Mouse (Mus musculus): ENCODE data around the gene Fbxw5. TPM values are rescaled to one million over a fixed set of nuclear protein-coding genes. Genes with fewer than 3 reads are reported as not detected.
A peak's percentile ranks its signal among the peaks of the same experiment; 100 is the strongest.

Gene Fbxw5
- polyA plus RNA-seq, 1 experiment: 59.2 TPM

DNA sequence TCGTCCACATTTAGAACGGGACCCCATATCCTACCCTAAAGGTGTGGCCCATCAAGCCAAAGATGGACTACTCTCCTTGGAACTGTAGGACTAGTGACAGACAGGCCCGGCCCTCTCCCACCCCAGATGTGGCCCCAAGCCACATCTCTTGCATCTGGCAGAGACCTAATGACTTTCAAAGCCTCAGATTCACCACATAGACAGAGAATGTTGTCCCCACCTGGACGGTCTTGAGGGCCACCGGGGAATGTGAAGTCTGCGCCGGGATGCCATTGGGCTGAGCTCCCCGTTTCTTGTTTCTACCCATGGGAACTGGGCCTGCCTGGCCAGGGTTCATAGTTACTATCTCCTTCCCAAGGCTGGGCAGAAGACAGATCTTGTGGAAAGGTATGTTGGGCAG, 23.0 kb upstream of the Fbxw5 start:
- WGBS: 91% methylated on average over 8 of the region's 8 CpGs
- no peaks in the 10 kb centered on the region for H3K27me3 ChIP-seq (ENCODE audit: control insufficient read depth, insufficient read depth, low read length)
- H3K27ac ChIP-seq (ENCODE audit: control insufficient read depth, insufficient read depth, low read length): no peak overlapping the region
- H3K4me3 ChIP-seq (ENCODE audit: control insufficient read depth, insufficient read depth, low read length): no peak overlapping the region
- no peaks in the 10 kb centered on the region for H3K36me3 ChIP-seq (ENCODE audit: control insufficient read depth, insufficient read depth, low read length)
- TF ChIP-seq POLR2A (IDR thresholded peaks at IDR 0.05; ENCODE audit: control insufficient read depth, extremely low read depth, insufficient read depth, low read length, poor library complexity): no peak
- TF ChIP-seq CTCF (IDR thresholded peaks at IDR 0.05; ENCODE audit: borderline replicate concordance, control insufficient read depth, extremely low read depth, insufficient read depth, low read length, poor library complexity): no peak
- no peaks in the 10 kb centered on the region for H3K4me1 ChIP-seq (replicated peaks; ENCODE audit: control insufficient read depth, insufficient read depth, low read length)
- no peak for DNase-seq

- no peak for DNase-seq
- H3K27ac ChIP-seq (ENCODE audit: control insufficient read depth, insufficient read depth, low read length): no peak overlapping the region
- H3K36me3 ChIP-seq (ENCODE audit: control insufficient read depth, insufficient read depth, low read length): no peaks in the 10 kb centered on the region
- no peaks in the 10 kb centered on the region for H3K27me3 ChIP-seq (ENCODE audit: control insufficient read depth, insufficient read depth, low read length)
- TF ChIP-seq CTCF (IDR thresholded peaks at IDR 0.05; ENCODE audit: borderline replicate concordance, control insufficient read depth, extremely low read depth, insufficient read depth, low read length, poor library complexity) (no peak), POLR2A (IDR thresholded peaks at IDR 0.05; ENCODE audit: control insufficient read depth, extremely low read depth, insufficient read depth, low read length, poor library complexity) (no peak)
- H3K4me1 ChIP-seq (replicated peaks; ENCODE audit: control insufficient read depth, insufficient read depth, low read length): 0 out of 2 replicates have a peak, but pooled peaks cover under 1% of the 10 kb centered on the region
- WGBS: 91% methylated on average over 3 of the region's 3 CpGs
- no peak overlapping the region for H3K4me3 ChIP-seq (ENCODE audit: control insufficient read depth, insufficient read depth, low read length)
These were observed 22.4 kb upstream of the Fbxw5 start for GRCm38 (mm10) chr2:25477967-25478675.

DNA sequence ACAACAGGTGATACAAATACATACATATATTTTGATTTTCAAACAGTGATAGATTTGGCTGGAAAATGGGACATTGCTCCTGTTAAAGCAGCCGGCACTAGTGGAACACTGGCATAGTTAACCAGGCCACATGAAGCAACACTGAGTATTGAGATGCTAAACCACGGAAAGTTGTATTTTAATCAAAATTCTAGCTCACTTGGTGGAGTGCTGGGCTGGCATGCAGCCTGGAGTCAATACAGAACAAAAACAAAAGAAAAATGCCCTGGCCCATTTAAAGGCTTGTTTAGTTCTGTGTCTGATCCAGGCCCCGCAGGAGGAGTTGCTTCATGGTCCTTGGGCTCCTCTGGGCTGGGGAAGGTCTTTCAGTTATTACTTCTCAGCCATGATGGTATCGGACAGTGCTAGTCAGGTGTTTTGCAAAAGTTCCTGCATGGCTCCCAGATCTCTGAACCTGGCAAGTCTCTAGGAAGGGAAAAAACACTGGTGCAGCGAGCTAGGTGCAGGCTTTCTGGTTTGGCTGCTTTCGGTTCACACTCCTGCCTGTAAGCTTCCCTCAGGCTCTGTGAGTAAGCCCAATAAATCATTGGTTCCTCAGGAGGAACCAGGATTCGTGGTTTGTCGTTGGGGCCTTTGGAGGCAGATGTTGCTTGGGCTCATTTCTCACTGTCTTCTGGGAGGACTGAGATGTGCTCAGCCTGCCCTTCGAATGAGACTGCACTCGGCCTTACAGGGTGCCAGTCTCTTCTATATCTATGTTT, 20.8 kb upstream of the Fbxw5 start:
- TF ChIP-seq CTCF (IDR thresholded peaks at IDR 0.05; ENCODE audit: borderline replicate concordance, control insufficient read depth, extremely low read depth, insufficient read depth, low read length, poor library complexity) (no peak), POLR2A (IDR thresholded peaks at IDR 0.05; ENCODE audit: control insufficient read depth, extremely low read depth, insufficient read depth, low read length, poor library complexity) (no peak)
- no peaks in the 10 kb centered on the region for H3K36me3 ChIP-seq (ENCODE audit: control insufficient read depth, insufficient read depth, low read length)
- no peak overlapping the region for H3K4me3 ChIP-seq (ENCODE audit: control insufficient read depth, insufficient read depth, low read length)
- H3K27ac ChIP-seq (ENCODE audit: control insufficient read depth, insufficient read depth, low read length): no peak overlapping the region
- peaks cover 12% of the 10 kb centered on the region for H3K4me1 ChIP-seq (replicated peaks; ENCODE audit: control insufficient read depth, insufficient read depth, low read length)
- no peaks in the 10 kb centered on the region for H3K27me3 ChIP-seq (ENCODE audit: control insufficient read depth, insufficient read depth, low read length)
- no peak for DNase-seq
- WGBS: 78% methylated on average over 10 of the region's 10 CpGs

DNA sequence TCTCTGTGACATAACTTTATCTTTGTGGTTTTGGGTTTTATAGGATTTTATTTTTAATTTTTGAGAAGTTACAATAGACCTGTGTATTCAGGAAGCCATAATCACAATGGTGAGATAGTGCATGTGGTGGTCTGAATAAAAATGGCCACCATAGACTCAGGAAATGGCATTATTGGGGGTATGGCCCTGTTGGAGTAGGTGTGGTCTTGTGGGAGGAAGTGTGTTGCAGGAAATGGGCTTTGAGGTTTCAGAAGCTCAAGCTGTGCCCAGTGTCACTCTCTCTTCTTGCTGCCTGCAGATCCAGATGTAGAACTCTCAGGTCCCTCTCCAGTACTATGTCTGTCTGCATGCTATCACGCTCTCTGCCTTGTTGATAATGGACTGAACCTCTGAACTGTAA, 20.0 kb upstream of the Fbxw5 start:
- peaks cover 20% of the 10 kb centered on the region for H3K4me1 ChIP-seq (replicated peaks; ENCODE audit: control insufficient read depth, insufficient read depth, low read length)
- 76% methylated on average over 1 of the region's 1 CpGs for WGBS
- no peaks in the 10 kb centered on the region for H3K36me3 ChIP-seq (ENCODE audit: control insufficient read depth, insufficient read depth, low read length)
- TF ChIP-seq CTCF (IDR thresholded peaks at IDR 0.05; ENCODE audit: borderline replicate concordance, control insufficient read depth, extremely low read depth, insufficient read depth, low read length, poor library complexity): no peak
- no peak for TF ChIP-seq POLR2A (IDR thresholded peaks at IDR 0.05; ENCODE audit: control insufficient read depth, extremely low read depth, insufficient read depth, low read length, poor library complexity)
- no peaks in the 10 kb centered on the region for H3K27me3 ChIP-seq (ENCODE audit: control insufficient read depth, insufficient read depth, low read length)
- no peak overlapping the region for H3K27ac ChIP-seq (ENCODE audit: control insufficient read depth, insufficient read depth, low read length)
- no peak for DNase-seq
- H3K4me3 ChIP-seq (ENCODE audit: control insufficient read depth, insufficient read depth, low read length): no peak overlapping the region

DNA sequence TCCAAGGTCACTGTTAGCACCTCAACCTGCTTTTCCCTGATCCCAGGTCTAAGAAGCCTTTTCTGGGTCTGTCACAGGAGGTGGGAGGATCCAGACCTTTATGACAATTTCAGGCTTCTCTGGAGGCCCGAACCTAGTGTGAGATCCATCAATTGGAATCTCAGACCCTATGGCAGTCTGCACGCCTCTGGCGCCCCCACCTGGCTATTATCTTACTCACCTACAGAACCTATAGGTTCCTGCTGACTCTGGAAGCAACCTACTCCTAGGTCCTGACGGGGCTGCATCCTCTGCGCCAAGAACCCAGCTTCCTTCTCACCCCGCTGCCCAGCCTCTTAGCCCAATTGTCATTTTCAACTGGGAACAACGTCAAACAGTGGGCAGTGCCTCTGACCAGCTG, 17.6 kb upstream of the Fbxw5 start:
- DNase-seq: peak; percentile 67
- peaks cover 22% of the 10 kb centered on the region for H3K4me1 ChIP-seq (replicated peaks; ENCODE audit: control insufficient read depth, insufficient read depth, low read length)
- WGBS: 21% methylated on average over 7 of the region's 7 CpGs
- no peaks in the 10 kb centered on the region for H3K36me3 ChIP-seq (ENCODE audit: control insufficient read depth, insufficient read depth, low read length)
- no peak overlapping the region for H3K4me3 ChIP-seq (ENCODE audit: control insufficient read depth, insufficient read depth, low read length)
- no peak overlapping the region for H3K27ac ChIP-seq (ENCODE audit: control insufficient read depth, insufficient read depth, low read length)
- TF ChIP-seq CTCF (IDR thresholded peaks at IDR 0.05; ENCODE audit: borderline replicate concordance, control insufficient read depth, extremely low read depth, insufficient read depth, low read length, poor library complexity) (peak; percentile 23; the same call in 1 of the 2 replicates), POLR2A (IDR thresholded peaks at IDR 0.05; ENCODE audit: control insufficient read depth, extremely low read depth, insufficient read depth, low read length, poor library complexity) (no peak)
- H3K27me3 ChIP-seq (ENCODE audit: control insufficient read depth, insufficient read depth, low read length): no peaks in the 10 kb centered on the region

- Histone ChIP-seq H3K27me3 (ENCODE audit: control insufficient read depth, insufficient read depth, low read length) (no peaks in the 10 kb centered on the region), H3K36me3 (ENCODE audit: control insufficient read depth, insufficient read depth, low read length) (no peaks in the 10 kb centered on the region), H3K4me3 (ENCODE audit: control insufficient read depth, insufficient read depth, low read length) (no peak overlapping the region), H3K4me1 (replicated peaks; ENCODE audit: control insufficient read depth, insufficient read depth, low read length) (peaks cover 22% of the 10 kb centered on the region), H3K27ac (ENCODE audit: control insufficient read depth, insufficient read depth, low read length) (no peak overlapping the region; the same call in 1 of the 2 replicates)
- TF ChIP-seq POLR2A (IDR thresholded peaks at IDR 0.05; ENCODE audit: control insufficient read depth, extremely low read depth, insufficient read depth, low read length, poor library complexity) (no peak), CTCF (IDR thresholded peaks at IDR 0.05; ENCODE audit: borderline replicate concordance, control insufficient read depth, extremely low read depth, insufficient read depth, low read length, poor library complexity) (no peak)
- DNase-seq: peak; percentile 47
- WGBS: 58% methylated on average over 11 of the region's 11 CpGs
These were observed 15.5 kb upstream of the Fbxw5 start for GRCm38 (mm10) chr2:25484901-25485647.

Data from thymus, adult 2 months (tissue).